Mouse (Mus musculus) heart, adult 2 months (tissue): Measurements from ENCODE around the gene Tex44. TPM values are rescaled to one million over a fixed set of nuclear protein-coding genes. Genes with fewer than 3 reads are reported as not detected.
A peak's percentile ranks its signal among the peaks of the same experiment; 100 is the strongest.

Source experiments
- DNase-seq, 2 experiments: peaks; one replicate each; pipeline ENCODE4 v3.0.0; 2021
- H3K27ac ChIP-seq: fragments of 200-600 bp; 2 replicates; pipeline ENCODE4 v1.8.1; 2022
- H3K27me3 ChIP-seq: fragments of 200-500 bp; 2 replicates; pipeline ENCODE4 v1.6.1; 2012; ENCODE audit warnings: mild to moderate bottlenecking, low read length, inconsistent platforms, mixed read lengths; ENCODE audit not compliant: control insufficient read depth, insufficient read depth
- H3K36me3 ChIP-seq: fragments of 200-500 bp; 2 replicates; pipeline ENCODE4 v1.6.1; 2012; ENCODE audit warnings: low read length, inconsistent platforms; ENCODE audit not compliant: control insufficient read depth, insufficient read depth
- H3K4me1 ChIP-seq: fragments of 200-500 bp; 2 replicates; pipeline ENCODE4 v1.6.1; 2011; ENCODE audit warnings: low read length; ENCODE audit not compliant: control insufficient read depth, insufficient read depth
- H3K4me3 ChIP-seq: fragments of 200-600 bp; 2 replicates; pipeline ENCODE4 v1.8.1; 2022
- H3K79me2 ChIP-seq: fragments of 200-500 bp; replicated peaks from 2 replicates; pipeline ENCODE4 v1.6.1; 2012; ENCODE audit warnings: mild to moderate bottlenecking, inconsistent platforms, low read length, moderate library complexity, mixed read lengths; ENCODE audit not compliant: control insufficient read depth, insufficient read depth
- H3K9ac ChIP-seq: fragments of 200-500 bp; 2 replicates; pipeline ENCODE4 v1.6.1; 2012; ENCODE audit warnings: low read depth, mild to moderate bottlenecking, control low read depth, inconsistent platforms, low read length, mixed read lengths
- CTCF ChIP-seq: fragments of 200-600 bp; IDR thresholded peaks from 2 replicates; pipeline ENCODE4 v1.8.1; 2022; ENCODE audit warnings: antibody characterized with exemption, mild to moderate bottlenecking, moderate library complexity
- EP300 ChIP-seq: fragments of 200-500 bp; IDR thresholded peaks from 2 replicates; pipeline ENCODE4 v1.6.1; 2011; ENCODE audit warnings: low read depth, low read length, control low read depth; ENCODE audit not compliant: insufficient read depth
- POLR2A ChIP-seq: fragments of 200-500 bp; IDR thresholded peaks from 2 replicates; pipeline ENCODE4 v1.6.1; 2011; ENCODE audit warnings: mild to moderate bottlenecking, low read depth, low read length, control low read depth; ENCODE audit not compliant: insufficient read depth
- WGBS: fragments of 180-500 bp; shearing (Covaris S2); methylation state at CpG from one replicate; pipeline ENCODE4 v1.1.7; 2018; 5-methylcytosine and 5-hydroxymethylcytosine counted together
- intact Hi-C: fragments of 180-260 bp; cut with DNase I; formaldehyde crosslinking; loops from one replicate; pipeline ENCODE4 v1.15.1; 2025
- polyA plus RNA-seq: library from polyadenylated mRNA; depleted of rRNA; stranded (reverse); fragments of >200 nt; gene quantifications from 2 replicates; pipeline ENCODE4 v1.2.3, GENCODE M21; 2012
- total RNA-seq, 2 experiments: library from RNA; stranded (reverse); gene quantifications; 2 replicates each; pipeline ENCODE4 v1.2.3; 2021

Gene Tex44
- total and polyA plus RNA-seq, 3 experiments, result 0.18 TPM; not detected in 2

DNA sequence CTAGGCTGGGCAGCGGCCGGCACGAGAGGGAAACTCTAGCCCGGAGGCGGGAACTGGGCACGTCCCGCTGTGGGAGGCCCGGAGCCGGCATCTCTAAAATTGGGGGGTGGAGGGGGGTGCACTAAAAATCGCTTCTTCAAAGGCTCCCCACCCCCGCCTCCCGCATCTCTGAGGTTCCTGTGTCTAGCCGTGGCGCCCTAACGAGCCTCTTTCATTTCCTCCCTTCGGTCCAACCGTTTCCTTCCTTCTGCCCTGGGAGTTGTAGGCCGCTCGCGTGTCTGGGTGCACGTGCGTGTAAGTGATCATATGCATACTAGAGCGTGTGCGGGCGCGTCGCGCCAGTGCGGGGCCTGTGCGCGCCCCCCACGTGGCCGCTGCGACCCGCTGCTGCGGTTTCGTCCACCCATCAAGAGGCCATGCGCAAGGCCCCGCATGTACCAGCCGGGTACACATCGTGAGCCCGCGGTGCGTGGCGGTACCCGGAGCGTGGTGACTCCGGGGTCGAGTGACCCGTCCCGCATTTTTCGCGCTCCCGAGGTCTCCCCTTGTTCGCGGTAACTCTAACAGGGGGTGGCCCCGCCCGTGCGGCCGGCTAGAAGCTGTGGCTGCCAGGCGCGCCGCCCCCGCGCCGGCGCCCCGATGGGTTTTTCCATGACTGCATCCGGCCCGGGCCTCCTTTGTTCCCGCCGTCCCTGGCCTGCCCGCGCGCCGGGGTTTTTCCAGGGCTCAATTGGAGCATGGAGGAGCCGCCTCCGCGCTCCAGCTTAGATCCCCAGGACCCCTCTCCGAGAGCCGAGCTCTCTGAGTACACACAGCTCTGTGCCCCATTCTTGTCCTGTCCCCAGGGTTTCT is 16.1 kb downstream of the Tex44 start:
- Histone ChIP-seq H3K9ac (peak overlapping the region; percentile 94), H3K4me1 (peaks cover 13% of the 10 kb centered on the region), H3K36me3 (no peaks in the 10 kb centered on the region), H3K27me3 (no peaks in the 10 kb centered on the region), H3K4me3 (peak overlapping the region; percentile 85), H3K79me2 (no peaks in the 10 kb centered on the region), H3K27ac (peak overlapping the region; percentile 95)
- DNase-seq, result peak; percentile 93 to 94
- TF ChIP-seq CTCF (no peak), EP300 (peak; percentile 38; the same call in 1 of the 2 replicates), POLR2A (peak; percentile 72; the same call in 1 of the 2 replicates)
- 1% methylated on average over 81 of the region's 81 CpGs for WGBS
- intact Hi-C loops, result loop anchor here (1.0 to 5.0 kb wide), 4 partner anchors 30 to 140 kb away; partner anchors contain the start of genes Cops7b and Pde6d

- no peak; the same call in 1 of the 2 replicates for TF ChIP-seq EP300
- Histone ChIP-seq H3K4me1 (peaks cover 13% of the 10 kb centered on the region), H3K27ac (peak overlapping the region; percentile 95), H3K27me3 (no peaks in the 10 kb centered on the region), H3K4me3 (peak overlapping the region; percentile 85), H3K79me2 (no peaks in the 10 kb centered on the region), H3K36me3 (no peaks in the 10 kb centered on the region), H3K9ac (peak overlapping the region; percentile 94)
- intact Hi-C loops, result loop anchor here (1.0 to 5.0 kb wide), 3 partner anchors 29 to 139 kb away; partner anchors contain the start of genes Cops7b and Pde6d
- no peak for DNase-seq
- WGBS, result 8% methylated on average over 24 of the region's 24 CpGs
These were observed 16.7 kb downstream of the Tex44 start for GRCm38 (mm10) chr1:86442832-86443231.

- intact Hi-C loops, result loop anchor here (5.0 kb wide), 1 partner anchor 139 kb away; the partner anchor contains the start of genes Cops7b and Pde6d
- peak in 1 of 2 experiments; percentile 50 for DNase-seq
- Histone ChIP-seq H3K79me2 (no peaks in the 10 kb centered on the region), H3K9ac (no peak overlapping the region), H3K36me3 (0 out of 2 replicates have a peak, but pooled peaks cover 2% of the 10 kb centered on the region), H3K27ac (peak overlapping the region; percentile 95), H3K27me3 (no peaks in the 10 kb centered on the region), H3K4me1 (peaks cover 19% of the 10 kb centered on the region), H3K4me3 (no peak overlapping the region; the same call in none of the 2 replicates)
- WGBS, result 39% methylated on average over 8 of the region's 8 CpGs
- TF ChIP-seq POLR2A (0 out of 2 replicates have a peak, but pooled peaks have one; percentile 38), EP300 (no peak), CTCF (no peak)
These were observed 17.4 kb downstream of the Tex44 start for GRCm38 (mm10) chr1:86443386-86444172.

DNA sequence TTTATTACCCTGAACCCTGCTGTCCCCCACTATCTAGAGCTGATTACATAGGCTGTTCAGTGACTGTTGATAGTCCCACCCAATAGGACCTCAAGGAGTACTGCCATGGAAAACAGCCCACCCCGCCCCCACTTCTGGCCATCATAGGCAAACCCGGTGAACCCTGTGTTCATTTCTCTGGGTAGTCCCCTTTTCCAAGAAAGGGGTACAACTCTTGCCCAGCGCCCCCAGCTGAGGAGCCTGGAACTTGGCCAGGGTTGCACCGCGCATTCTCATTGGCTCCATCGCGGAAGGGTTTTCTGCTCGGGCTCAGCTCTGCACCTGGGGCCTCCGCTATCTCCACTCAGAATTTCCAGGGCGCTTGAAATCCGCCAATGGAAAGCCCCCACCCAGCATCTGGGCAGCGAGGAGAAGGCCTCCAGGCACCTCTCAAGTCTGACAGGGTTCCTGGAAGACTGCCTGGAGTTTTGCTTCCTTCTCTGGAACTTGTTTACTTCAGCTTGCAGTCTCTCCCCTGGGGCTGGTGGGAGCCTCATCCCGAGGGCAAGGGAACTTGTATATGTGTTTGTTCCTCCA is 21.6 kb downstream of the Tex44 start:
- 0 out of 2 replicates have a peak, but pooled peaks cover 2% of the 10 kb centered on the region for H3K36me3 ChIP-seq
- H3K9ac ChIP-seq, result peak overlapping the region; percentile 4
- DNase-seq, result peak; percentile 59 to 67
- 0 out of 2 replicates have a peak, but pooled peaks have one; percentile 20 for TF ChIP-seq EP300
- 0 out of 2 replicates have a peak, but pooled peaks have one; percentile 32 for TF ChIP-seq POLR2A
- TF ChIP-seq CTCF, result no peak
- H3K79me2 ChIP-seq, result no peaks in the 10 kb centered on the region
- no peak overlapping the region for H3K4me3 ChIP-seq
- H3K27me3 ChIP-seq, result no peaks in the 10 kb centered on the region
- peaks cover 13% of the 10 kb centered on the region for H3K4me1 ChIP-seq
- peak overlapping the region; percentile 64 for H3K27ac ChIP-seq
- intact Hi-C loops, result no loop called here
- WGBS, result 18% methylated on average over 13 of the region's 13 CpGs

DNA sequence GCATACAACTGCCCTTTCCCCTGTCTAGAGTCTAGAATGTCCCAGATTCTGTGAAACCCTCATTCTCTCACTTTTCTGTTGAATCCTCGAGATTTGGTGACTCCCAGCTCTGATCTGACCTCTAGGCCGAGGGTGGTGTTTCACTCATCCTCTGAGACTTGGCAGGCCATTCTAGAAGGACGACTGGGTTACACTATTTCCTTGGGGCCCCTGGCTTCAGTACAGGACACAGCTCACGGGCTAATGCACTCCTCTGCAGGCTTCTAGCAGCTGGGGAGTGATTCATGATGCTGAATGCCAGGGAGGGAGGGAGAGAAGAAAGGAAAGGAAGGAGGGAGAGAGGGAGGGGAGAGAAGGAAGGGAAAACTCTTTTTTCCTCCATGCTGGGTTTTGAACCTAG is 22.1 kb downstream of the Tex44 start:
- H3K27ac ChIP-seq, result peak overlapping the region; percentile 64
- no peaks in the 10 kb centered on the region for H3K79me2 ChIP-seq
- WGBS, result 25% methylated on average over 4 of the region's 4 CpGs
- intact Hi-C loops, result no loop called here
- peaks cover 13% of the 10 kb centered on the region for H3K4me1 ChIP-seq
- DNase-seq, result peak in 1 of 2 experiments; percentile 65
- 0 out of 2 replicates have a peak, but pooled peaks cover 2% of the 10 kb centered on the region for H3K36me3 ChIP-seq
- no peaks in the 10 kb centered on the region for H3K27me3 ChIP-seq
- TF ChIP-seq EP300, result no peak
- no peak for TF ChIP-seq CTCF
- no peak for TF ChIP-seq POLR2A
- H3K4me3 ChIP-seq, result no peak overlapping the region
- peak overlapping the region; percentile 4; the same call in 1 of the 2 replicates for H3K9ac ChIP-seq
